Mouse (Mus musculus): ENCODE measurements around the gene Ethe1.

Gene Ethe1

DNA sequence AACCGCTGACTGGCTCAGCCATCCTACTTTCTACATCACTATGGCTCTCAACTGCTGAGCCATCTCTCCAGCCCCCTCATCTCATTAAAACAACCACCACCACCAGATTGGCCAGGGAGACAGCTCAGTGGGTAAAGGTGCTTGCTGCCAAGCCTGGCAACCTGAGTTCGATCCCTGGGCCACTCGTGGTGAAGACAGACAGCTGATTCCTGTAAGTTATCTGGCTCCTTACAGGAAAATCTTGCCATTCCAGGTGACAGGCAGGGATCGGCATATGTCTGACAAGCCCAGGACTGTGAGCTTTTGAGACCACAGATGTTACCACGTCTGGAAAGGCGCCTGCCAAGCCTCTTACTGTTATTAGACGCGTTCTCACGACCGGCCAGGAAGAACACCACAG lies 9.5 kb upstream of the Ethe1 start:
- DNase-seq, result no peak

GRCm38 (mm10) chr7:24584876-24585275 lies 2.5 kb upstream of the Ethe1 start:
- no peak for DNase-seq

GRCm38 (mm10) chr7:24585995-24586394 lies 1.3 kb upstream of the Ethe1 start:
- DNase-seq, result no peak

DNA sequence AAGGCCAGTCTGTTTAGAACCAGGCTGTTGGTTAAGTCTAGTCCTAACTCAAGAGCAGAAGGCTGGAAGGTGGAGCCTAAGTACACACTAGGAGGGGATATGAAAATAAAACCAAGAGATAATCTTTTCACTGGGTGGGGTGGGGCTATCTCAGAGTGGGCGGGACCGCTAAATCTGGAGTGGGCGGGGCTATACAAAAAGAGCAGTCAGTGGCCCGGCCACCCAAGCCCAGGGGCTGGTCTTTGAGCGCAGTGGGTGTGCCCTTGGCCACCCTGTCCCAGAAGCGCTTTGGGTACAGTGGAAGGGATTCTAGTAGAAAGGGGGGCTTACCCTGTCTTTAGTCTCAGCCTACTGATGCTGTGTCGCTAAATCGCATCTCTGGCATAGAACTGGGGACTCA lies 515 bp upstream of the Ethe1 start:
- peak; percentile 52 for DNase-seq

GRCm38 (mm10) chr7:24588336-24588735 lies 993 bp downstream of the Ethe1 start:
- DNase-seq, result peak; percentile 68

GRCm38 (mm10) chr7:24591735-24592134 lies 4.4 kb downstream of the Ethe1 start:
- no peak for DNase-seq

GRCm38 (mm10) chr7:24592163-24592562 lies 4.8 kb downstream of the Ethe1 start:
- DNase-seq, result no peak

GRCm38 (mm10) chr7:24592781-24593180 lies 5.4 kb downstream of the Ethe1 start:
- DNase-seq, result no peak

DNA sequence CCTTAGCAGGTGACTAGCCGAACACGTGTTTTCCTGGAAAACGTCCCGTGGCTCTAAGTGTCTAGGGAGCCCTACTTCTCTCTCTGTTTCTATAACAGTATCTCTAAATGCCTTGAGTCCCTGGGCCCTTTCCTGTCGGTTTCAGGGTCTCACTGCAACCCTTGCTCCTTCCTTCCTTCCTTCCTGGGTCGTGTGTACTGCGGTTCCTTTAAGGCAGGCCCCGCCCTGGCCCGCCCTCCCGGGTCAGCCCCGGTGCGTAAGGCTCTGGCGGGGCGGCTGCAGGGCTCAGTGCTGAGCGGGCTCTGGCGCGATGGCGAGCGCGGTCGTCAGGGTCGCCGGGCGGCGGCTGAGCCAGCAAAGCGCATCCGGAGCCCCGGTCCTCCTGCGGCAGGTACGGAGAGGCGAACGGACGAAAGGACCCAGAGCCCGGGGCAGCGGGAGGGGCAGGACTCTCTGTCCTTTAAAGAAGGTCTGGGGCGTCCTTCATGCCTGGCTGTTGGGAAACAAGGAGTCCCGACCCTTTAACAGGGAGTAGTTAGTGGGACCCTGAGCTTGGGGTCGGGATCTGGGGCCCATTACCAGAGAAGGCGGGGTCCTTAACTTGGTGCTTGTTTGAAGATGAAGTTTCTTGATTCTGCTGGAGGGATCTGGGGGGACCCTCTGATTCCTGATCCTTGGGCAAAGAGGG lies 6.4 kb downstream of the Ethe1 start:
- peak; percentile 77 for DNase-seq

- no peak for DNase-seq
Measured at GRCm38 (mm10) chr7:24594309-24594803, 7.0 kb downstream of the Ethe1 start.

DNA sequence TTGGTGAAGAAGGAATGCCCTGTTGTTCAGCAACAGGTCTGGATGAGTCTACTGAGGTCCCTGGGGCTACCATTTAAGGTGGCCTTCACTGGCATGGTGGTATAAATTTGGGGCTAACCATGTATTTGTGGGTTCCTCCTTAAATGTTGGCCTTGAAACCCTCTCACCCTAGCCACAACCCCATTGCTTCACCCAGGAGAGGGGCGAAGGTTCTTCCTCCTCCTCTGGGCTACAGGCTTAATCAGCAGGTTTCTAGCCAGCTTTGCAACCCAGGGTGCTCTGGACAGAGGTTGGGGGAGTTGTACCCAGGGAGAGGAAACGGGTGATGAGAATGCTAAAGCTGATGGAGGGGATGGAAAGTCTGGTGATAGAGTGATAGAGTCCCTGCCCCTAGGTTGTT lies 8.1 kb downstream of the Ethe1 start:
- no peak for DNase-seq

GRCm38 (mm10) chr7:24598121-24598520 lies 10.8 kb downstream of the Ethe1 start:
- DNase-seq, result no peak

DNA sequence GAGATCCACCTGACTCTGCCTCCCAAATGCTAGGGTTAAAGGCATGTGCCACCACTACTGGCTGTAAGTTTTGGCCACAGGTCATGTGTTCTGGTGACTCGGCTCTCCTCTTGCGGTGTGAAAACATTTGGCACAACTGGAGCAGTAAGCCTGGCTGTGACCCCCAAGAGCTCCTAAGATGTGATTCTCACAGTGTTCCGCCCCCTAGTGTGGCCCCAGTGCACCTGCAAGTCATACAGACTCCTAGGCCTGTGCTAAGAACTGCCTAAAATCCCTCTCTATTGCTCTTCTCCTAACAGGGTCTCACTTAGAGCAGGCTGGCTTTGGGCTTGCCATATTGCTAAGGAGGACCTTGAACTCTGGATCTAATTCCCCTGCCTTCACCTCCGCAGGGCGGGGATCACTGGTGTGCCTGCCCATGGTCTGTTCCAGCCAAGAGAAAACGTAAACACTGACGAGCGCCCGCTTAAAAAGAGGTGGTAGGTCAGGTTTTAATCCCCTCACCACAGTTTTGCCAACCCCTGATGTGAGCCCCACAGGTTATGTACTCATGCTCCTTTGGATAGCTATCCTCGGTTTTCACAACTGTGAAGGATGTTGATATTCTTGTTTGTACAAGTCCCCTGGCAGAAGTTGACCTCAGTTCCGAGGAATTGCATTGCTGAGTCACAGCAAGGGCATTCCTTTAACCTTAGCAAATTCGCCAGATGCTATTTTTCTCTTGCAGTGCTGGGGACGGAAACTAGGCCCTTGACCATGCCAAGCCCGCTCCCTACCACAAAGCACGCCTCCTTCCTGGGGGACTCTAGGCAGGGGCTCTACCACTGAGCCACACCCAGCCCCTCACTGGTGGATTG lies 12.1 kb downstream of the Ethe1 start:
- peak; percentile 49 for DNase-seq

DNA sequence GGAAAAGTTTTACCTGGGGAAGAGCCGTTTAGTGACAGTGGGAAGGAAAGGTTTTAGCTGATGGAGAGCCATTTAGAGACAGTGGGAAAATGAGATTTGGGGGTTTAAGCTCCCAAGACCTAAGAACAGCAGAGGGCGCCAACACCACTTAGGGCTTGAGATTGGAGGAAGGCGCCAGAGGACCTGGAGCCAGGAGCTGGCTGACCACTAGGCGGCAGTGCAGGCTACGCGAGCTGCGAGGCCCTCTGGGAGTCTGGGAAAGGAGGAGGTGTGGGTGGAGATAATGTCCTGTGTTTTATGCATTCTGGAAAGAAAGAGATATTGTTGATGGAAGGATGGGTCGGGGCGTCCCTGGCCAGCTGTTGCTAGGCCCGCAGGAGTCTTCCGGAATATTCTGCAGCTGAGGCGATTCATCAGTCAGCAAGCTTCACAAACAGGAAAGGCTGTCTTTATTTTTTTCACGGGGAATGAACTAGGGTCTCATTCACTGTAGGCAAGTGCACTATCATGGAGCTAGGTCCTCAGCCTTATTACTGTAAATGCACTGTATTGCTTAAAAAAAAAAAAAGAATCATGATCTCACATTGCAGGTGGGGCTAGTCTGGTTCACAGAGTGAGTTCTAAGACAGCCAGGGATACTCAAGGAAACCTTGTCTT lies 13.7 kb downstream of the Ethe1 start:
- peak; percentile 98 for DNase-seq

DNA sequence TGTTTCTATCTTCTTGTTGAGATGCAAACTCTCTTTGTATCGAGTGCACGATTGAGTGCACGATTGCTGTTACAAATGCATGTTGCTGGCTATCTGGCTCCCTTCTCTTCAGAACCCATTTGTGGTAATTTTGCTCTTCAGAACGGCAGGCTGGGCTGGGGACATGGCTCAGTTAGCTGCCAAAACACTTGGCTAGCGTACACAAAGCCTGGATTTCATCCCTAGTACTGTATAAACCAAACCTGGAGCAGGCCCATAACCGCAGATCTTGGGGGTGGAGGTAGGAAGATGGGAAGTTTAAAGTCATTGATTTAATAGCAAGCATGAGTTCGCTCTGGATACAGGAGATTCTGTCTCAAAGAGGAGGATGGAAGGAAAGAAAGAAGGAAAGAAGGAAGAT lies 18.2 kb downstream of the Ethe1 start:
- peak; percentile 36 for DNase-seq

DNA sequence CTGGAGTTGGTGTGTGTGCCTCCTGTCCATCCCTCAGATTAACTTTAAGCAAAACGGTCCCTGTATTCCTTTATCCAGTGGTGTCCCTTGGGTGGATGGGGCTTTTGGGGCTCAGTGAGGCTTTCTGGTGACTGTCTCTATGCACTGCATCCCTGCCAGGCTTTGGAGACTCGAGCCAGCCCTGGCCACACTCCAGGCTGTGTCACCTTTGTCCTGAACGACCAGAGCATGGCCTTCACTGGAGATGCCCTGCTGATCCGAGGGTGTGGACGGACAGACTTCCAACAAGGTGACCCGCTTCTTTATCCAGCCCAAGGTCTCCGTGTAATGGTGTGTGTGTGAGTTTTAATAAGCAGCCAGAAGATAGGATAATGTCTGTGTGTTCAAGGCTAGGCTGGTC lies 18.7 kb downstream of the Ethe1 start:
- no peak for DNase-seq

- peak; percentile 81 for DNase-seq
Measured at GRCm38 (mm10) chr7:24608017-24608416, 20.7 kb downstream of the Ethe1 start.

GRCm38 (mm10) chr7:24608561-24608960 lies 21.2 kb downstream of the Ethe1 start:
- DNase-seq, result no peak

GRCm38 (mm10) chr7:24610144-24610878 lies 23.0 kb downstream of the Ethe1 start, which contains the start of gene Phldb3:
TSS of gene Phldb3 (plus strand) at chr7:24610763.
- peak; percentile 44 for DNase-seq

GRCm38 (mm10) chr7:24610879-24611494 lies 23.6 kb downstream of the Ethe1 start:
- DNase-seq, result peak; percentile 96

DNA sequence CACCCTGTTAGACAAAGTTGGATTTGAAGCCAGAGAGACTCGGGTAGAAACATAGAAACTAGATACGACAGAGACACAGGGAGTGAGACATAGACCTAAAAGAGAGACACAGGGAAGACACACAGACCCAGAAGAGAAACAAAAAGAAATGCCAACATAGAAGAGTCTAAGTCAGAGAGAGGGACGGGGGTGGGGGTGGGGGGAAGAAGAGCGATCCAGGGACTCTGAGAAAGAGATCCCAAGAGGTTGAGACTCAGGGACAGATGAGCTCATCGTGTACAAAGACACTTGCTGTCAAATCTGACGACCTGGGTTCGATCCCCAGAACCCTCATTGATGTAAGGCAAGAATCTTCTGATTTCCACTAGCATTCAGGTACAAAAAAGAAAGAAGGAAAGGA lies 24.4 kb downstream of the Ethe1 start:
- no peak for DNase-seq

DNA sequence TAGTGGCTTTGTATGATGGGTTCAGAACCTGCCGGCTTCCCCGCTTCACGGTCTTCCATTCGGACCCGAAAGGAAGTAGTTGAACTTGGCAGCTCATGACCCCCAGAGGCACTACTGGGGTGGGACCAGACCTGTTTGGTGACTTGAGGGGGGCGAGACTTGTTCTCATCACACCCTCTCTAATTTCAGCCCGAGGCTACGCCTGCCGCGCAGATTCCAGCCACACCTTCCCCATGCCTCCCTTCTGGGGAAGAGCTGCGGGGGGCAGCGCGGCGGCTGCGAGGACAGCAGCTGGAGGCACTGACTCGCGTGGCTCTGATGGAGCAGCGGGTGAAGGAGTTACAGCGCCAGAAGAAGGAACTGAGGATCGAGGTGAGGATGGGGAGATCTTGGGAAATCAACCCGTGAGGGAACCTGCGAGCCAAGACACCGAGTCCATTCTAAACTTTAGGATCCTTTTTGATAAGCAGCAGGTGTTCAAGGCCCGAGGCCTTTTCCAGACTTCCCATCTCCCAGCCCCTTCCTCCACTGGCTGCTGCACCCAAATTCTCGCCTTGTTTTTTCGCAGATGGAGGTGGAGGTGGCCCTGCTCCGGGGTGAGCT lies 25.1 kb downstream of the Ethe1 start:
- DNase-seq, result no peak

All from lung, postnatal 10 days (tissue).